ENCODE assay signal across 8 mouse cellular contexts in genomic region chr9:121642401-121643181, GRCm38 (mm10). TPM values are rescaled to one million over a fixed set of nuclear protein-coding genes. Genes with fewer than 3 reads are reported as not detected.
DNase-seq lines count a peak whose midpoint lies in the region; ATAC-seq and TF ChIP-seq lines count a peak whose summit lies in the region.

Gene Vipr1, plus strand, starts transcription at chr9:121642716.

- no peak for TF ChIP-seq EP300 in heart, postnatal 0 days (IDR thresholded peaks at IDR 0.05; ENCODE audit: low read depth)
- TF ChIP-seq EP300 in liver, embryonic 14.5 days (IDR thresholded peaks at IDR 0.05; ENCODE audit: low read depth) = no peak

- H3K27ac ChIP-seq in embryonic facial prominence, embryonic 10.5 days (replicated peaks) = peak within 1 kb of the TSS; percentile 49
- no peak within 1 kb of the TSS for H3K27ac ChIP-seq in heart, postnatal 0 days (ENCODE audit: low read depth)
- no peak within 1 kb of the TSS for H3K27ac ChIP-seq in liver, embryonic 14.5 days
- H3K27ac ChIP-seq in stomach, embryonic 14.5 days (ENCODE audit: low read length) = no peak within 1 kb of the TSS

- DNase-seq in heart, adult 18-20 months = peak; percentile 53 to 57
- no peak for DNase-seq in heart, adult 9 months (ENCODE audit: low spot score in 2 of 2)
- DNase-seq in embryonic facial prominence, embryonic 10.5 days (ENCODE audit: low spot score) = peak; percentile 86
- no peak for DNase-seq in heart, postnatal 0 days (ENCODE audit: low spot score)
- DNase-seq in kidney, postnatal 36 days = peak; percentile 77 to 86
- DNase-seq in liver, embryonic 14.5 days (ENCODE audit: low read depth in 3 of 3, low spot score in 3 of 3) = no peak
- DNase-seq in natural killer cell, adult 2 months (ENCODE audit: low spot score in 2 of 2) = peak; percentile 67 to 80

- H3K27me3 ChIP-seq in embryonic facial prominence, embryonic 10.5 days (replicated peaks; ENCODE audit: low read depth, poor library complexity, severe bottlenecking) = peaks cover 89% of the 10 kb centered on the region
- peaks cover 56% of the 10 kb centered on the region for H3K27me3 ChIP-seq in heart, postnatal 0 days (ENCODE audit: control insufficient read depth, insufficient read depth, low read length)
- H3K27me3 ChIP-seq in liver, embryonic 14.5 days (ENCODE audit: control insufficient read depth, insufficient read depth, low read length) = peaks cover 38% of the 10 kb centered on the region
- H3K27me3 ChIP-seq in stomach, embryonic 14.5 days (ENCODE audit: control insufficient read depth, insufficient read depth, low read length) = peaks cover 39% of the 10 kb centered on the region

- peak within 1 kb of the TSS; percentile 71 for H3K4me2 ChIP-seq in heart, postnatal 0 days (ENCODE audit: low read depth, low read length)
- H3K4me2 ChIP-seq in liver, embryonic 14.5 days (ENCODE audit: low read depth) = peak within 1 kb of the TSS; percentile 54
- H3K4me2 ChIP-seq in stomach, embryonic 14.5 days (replicated peaks; ENCODE audit: low read depth, low read length) = peak within 1 kb of the TSS; percentile 96

- no peaks in the 10 kb centered on the region for H3K36me3 ChIP-seq in embryonic facial prominence, embryonic 10.5 days (replicated peaks)
- no peaks in the 10 kb centered on the region for H3K36me3 ChIP-seq in heart, postnatal 0 days (replicated peaks; ENCODE audit: control insufficient read depth, insufficient read depth, low read length)
- H3K36me3 ChIP-seq in liver, embryonic 14.5 days (replicated peaks; ENCODE audit: control insufficient read depth, insufficient read depth, low read depth) = no peaks in the 10 kb centered on the region
- no peaks in the 10 kb centered on the region for H3K36me3 ChIP-seq in stomach, embryonic 14.5 days (ENCODE audit: control insufficient read depth, insufficient read depth, low read length)

- H3K4me1 ChIP-seq in embryonic facial prominence, embryonic 10.5 days = peaks cover 23% of the 10 kb centered on the region
- peaks cover 18% of the 10 kb centered on the region for H3K4me1 ChIP-seq in heart, postnatal 0 days (ENCODE audit: control insufficient read depth, insufficient read depth)
- no peaks in the 10 kb centered on the region for H3K4me1 ChIP-seq in liver, embryonic 14.5 days (replicated peaks; ENCODE audit: control insufficient read depth in 2 of 2, insufficient read depth in 2 of 2, low read length in 1 of 2)
- no peaks in the 10 kb centered on the region for H3K4me1 ChIP-seq in stomach, embryonic 14.5 days (ENCODE audit: control insufficient read depth, insufficient read depth, low read length)

- TF ChIP-seq CTCF in heart, postnatal 0 days (IDR thresholded peaks at IDR 0.05; ENCODE audit: low read depth) = no peak
- TF ChIP-seq CTCF in liver, embryonic 14.5 days (IDR thresholded peaks at IDR 0.05; ENCODE audit: low read depth) = no peak

- WGBS in embryonic facial prominence, embryonic 10.5 days = under 1% methylated on average over 79 of the region's 79 CpGs
- 2% methylated on average over 78 of the region's 79 CpGs for WGBS in heart, postnatal 0 days
- WGBS in liver, embryonic 14.5 days (ENCODE audit: insufficient replicate concordance) = under 1% methylated on average over 75 of the region's 79 CpGs
- WGBS in stomach, embryonic 14.5 days = under 1% methylated on average over 66 of the region's 79 CpGs

- H3K4me3 ChIP-seq in embryonic facial prominence, embryonic 10.5 days = peak within 1 kb of the TSS; percentile 62
- peak within 1 kb of the TSS; percentile 48 for H3K4me3 ChIP-seq in heart, postnatal 0 days (ENCODE audit: low read depth, low read length)
- H3K4me3 ChIP-seq in liver, embryonic 14.5 days (ENCODE audit: insufficient read depth in 1 of 2, low read depth in 2 of 2, low read length in 2 of 2) = peak within 1 kb of the TSS; percentile 19 to 38; a peak in 3 of 4 replicates
- H3K4me3 ChIP-seq in stomach, embryonic 14.5 days (ENCODE audit: low read depth, low read length) = peak within 1 kb of the TSS; percentile 47

- H3K9me3 ChIP-seq in embryonic facial prominence, embryonic 10.5 days = no peaks in the 10 kb centered on the region
- no peaks in the 10 kb centered on the region for H3K9me3 ChIP-seq in heart, postnatal 0 days (replicated peaks; ENCODE audit: control insufficient read depth, low read length)
- H3K9me3 ChIP-seq in liver, embryonic 14.5 days (ENCODE audit: control insufficient read depth, low read length) = no peaks in the 10 kb centered on the region
- no peaks in the 10 kb centered on the region for H3K9me3 ChIP-seq in stomach, embryonic 14.5 days (ENCODE audit: control insufficient read depth, low read depth, low read length)

- H3K9ac ChIP-seq in heart, postnatal 0 days (replicated peaks; ENCODE audit: low read depth, low read length) = 0 out of 2 replicates have a peak within 1 kb of the TSS, but pooled peaks have one; percentile 11
- H3K9ac ChIP-seq in liver, embryonic 14.5 days (replicated peaks) = no peak within 1 kb of the TSS
- no peak within 1 kb of the TSS for H3K9ac ChIP-seq in stomach, embryonic 14.5 days (replicated peaks; ENCODE audit: low read depth, low read length)

- ATAC-seq in heart, postnatal 0 days (ENCODE audit: insufficient read depth, low read depth) = peak; percentile 54
- ATAC-seq in liver, embryonic 14.5 days (ENCODE audit: insufficient read depth) = peak; percentile 74
- peak; percentile 89 for ATAC-seq in stomach, embryonic 14.5 days (ENCODE audit: insufficient number of reproducible peaks, insufficient read depth, low FRiP score, low read depth)

RNA-seq across cellular contexts. Expression of gene Vipr1, which starts in this region (rescaled TPM):
- total RNA-seq in heart, adult 18-20 months (2021) = 1 to 10 TPM; 1.3 to 1.7 TPM
- 0.16 and 0.33 TPM in 2 replicates for polyA plus RNA-seq in embryonic facial prominence, embryonic 10.5 days (2016; fragmentation: Nextera tagmentation; extraction: Ambion mirVana)
- total RNA-seq in heart, postnatal 0 days (2014; rRNA removed; ENCODE audit: low replicate concordance) = 0.70 and 1.3 TPM in 2 replicates
- polyA plus RNA-seq in heart, postnatal 0 days (2015; fragmentation: Nextera tagmentation; extraction: Ambion mirVana) = 0.14 and 0.40 TPM in 2 replicates
- polyA plus RNA-seq in liver, embryonic 14.5 days (2012; rRNA removed) = 0.17 and 0.26 TPM in 2 replicates
- 0.46 and 0.59 TPM in 2 replicates for polyA plus RNA-seq in liver, embryonic 14.5 days (2014; fragmentation: Nextera tagmentation; extraction: Ambion mirVana)
- polyA plus RNA-seq in stomach, embryonic 14.5 days (2014; fragmentation: Nextera tagmentation; extraction: Ambion mirVana) = 0.29 and 0.46 TPM in 2 replicates

Comparison
In these comparisons a context has a peak if more than half of its experiments do, and no peak if none do; other contexts are left out.
1. DNase-seq: peak in heart, adult 18-20 months (2 of 2), kidney, postnatal 36 days (2 of 2) and natural killer cell, adult 2 months (2 of 2); none in heart, adult 9 months (0 of 2), heart, postnatal 0 days (single experiment) and liver, embryonic 14.5 days (0 of 3).
2. Peak in DNase-seq, H3K4me3 ChIP-seq and H3K27ac ChIP-seq in embryonic facial prominence, embryonic 10.5 days; RNA of the gene not detected or under 1 TPM.
3. Peak in ATAC-seq, H3K4me3 ChIP-seq and H3K4me2 ChIP-seq in liver, embryonic 14.5 days; RNA of the gene not detected or under 1 TPM.
4. Peak in ATAC-seq, H3K4me3 ChIP-seq and H3K4me2 ChIP-seq in stomach, embryonic 14.5 days; RNA of the gene not detected or under 1 TPM.
5. Peak in every context shown above with its lines, with median percentiles within 50 percentile points of each other: H3K4me3 ChIP-seq, ATAC-seq and H3K4me2 ChIP-seq.